Mouse (Mus musculus) embryonic facial prominence, embryonic 14.5 days (tissue): ENCODE measurements at regions not wholly inside any gene's neighbourhood (a gene's known extent, or its start where the extent isn't known, plus 50 kb on each side); places are given as distances from the start of the nearest gene placed in this dataset.
"Not testable (repeated sequence)": the region's sequence is repeated elsewhere in the genome, so short reads cannot be mapped to it uniquely, and the experiment has no call there.

ENCODE experiments used
- ATAC-seq: fragments of 200-750 bp; cut with Nextera tagmentation; 2 replicates; pipeline ENCODE4 v1.8.0; 2017; ENCODE audit warnings: low read depth, moderate number of reproducible peaks, moderate TSS enrichment
- DNase-seq: peaks from one replicate; pipeline ENCODE4 v3.0.0-alpha.2; 2015; ENCODE audit warnings: low spot score
- H3K27ac ChIP-seq: fragments of 300-500 bp; sonication (generic); replicated peaks from 2 replicates; pipeline ENCODE4 v1.5.1; 2014; ENCODE audit warnings: low read depth, mild to moderate bottlenecking, low read length, moderate library complexity
- H3K27me3 ChIP-seq: fragments of 300-500 bp; sonication (generic); replicated peaks from 2 replicates; pipeline ENCODE4 v1.6.1; 2014; ENCODE audit warnings: low read length; ENCODE audit not compliant: control insufficient read depth, insufficient read depth
- H3K36me3 ChIP-seq: fragments of 300-500 bp; sonication (generic); 2 replicates; pipeline ENCODE4 v1.6.1; 2014; ENCODE audit warnings: low read length, mixed read lengths; ENCODE audit not compliant: control insufficient read depth, insufficient read depth
- H3K4me1 ChIP-seq: fragments of 300-500 bp; sonication (generic); 2 replicates; pipeline ENCODE4 v1.6.1; 2014; ENCODE audit warnings: antibody characterized with exemption, low read length; ENCODE audit not compliant: control insufficient read depth, insufficient read depth
- H3K4me2 ChIP-seq: fragments of 300-500 bp; sonication (generic); 2 replicates; pipeline ENCODE4 v1.6.1; 2014; ENCODE audit warnings: low read depth, mild to moderate bottlenecking, low read length, moderate library complexity, mixed read lengths
- H3K4me3 ChIP-seq: fragments of 300-500 bp; sonication (generic); 2 replicates; pipeline ENCODE4 v1.5.1; 2014; ENCODE audit warnings: low read depth, mild to moderate bottlenecking, low read length
- H3K9ac ChIP-seq: fragments of 300-500 bp; sonication (generic); 2 replicates; pipeline ENCODE4 v1.6.1; 2014; ENCODE audit warnings: low read depth, mild to moderate bottlenecking, low read length, moderate library complexity, mixed read lengths
- H3K9me3 ChIP-seq: fragments of 300-500 bp; sonication (generic); 2 replicates; pipeline ENCODE4 v1.6.1; 2016; ENCODE audit warnings: low read length; ENCODE audit not compliant: control insufficient read depth
- WGBS: fragments of 180-500 bp; shearing (Covaris S2); extraction: QIAGEN DNeasy Blood & Tissue Kit; methylation state at CpG from one replicate; pipeline ENCODE4 v1.1.7; 2014; 5-methylcytosine and 5-hydroxymethylcytosine counted together

DNA sequence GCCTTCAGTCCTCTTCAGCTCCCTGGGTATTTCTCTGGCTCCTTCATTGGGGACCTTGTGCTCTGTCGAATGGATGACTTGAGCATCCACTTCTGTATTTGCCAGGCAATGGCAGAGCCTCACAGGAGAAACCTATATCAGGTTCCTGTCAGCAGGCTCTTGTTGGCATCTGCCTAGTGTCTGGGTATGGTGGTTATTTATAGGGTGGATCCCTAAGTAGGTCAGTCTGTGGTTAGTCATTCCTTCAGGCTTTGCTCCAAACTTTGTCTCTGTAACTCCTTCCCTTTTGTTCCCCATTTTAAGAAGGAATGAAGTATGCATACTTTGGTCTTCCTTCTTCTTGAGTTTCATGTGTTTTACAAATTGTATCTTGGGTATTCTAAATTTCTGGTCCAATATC is 522.4 kb upstream of the St8sia4 start:
- H3K4me3 ChIP-seq, H3K4me1 ChIP-seq, H3K9me3 ChIP-seq, H3K9ac ChIP-seq, H3K36me3 ChIP-seq, H3K27me3 ChIP-seq, H3K27ac ChIP-seq, ATAC-seq, DNase-seq, H3K4me2 ChIP-seq: not testable (repeated sequence)
- WGBS, result 72% methylated on average over 1 of the region's 1 CpGs

DNA sequence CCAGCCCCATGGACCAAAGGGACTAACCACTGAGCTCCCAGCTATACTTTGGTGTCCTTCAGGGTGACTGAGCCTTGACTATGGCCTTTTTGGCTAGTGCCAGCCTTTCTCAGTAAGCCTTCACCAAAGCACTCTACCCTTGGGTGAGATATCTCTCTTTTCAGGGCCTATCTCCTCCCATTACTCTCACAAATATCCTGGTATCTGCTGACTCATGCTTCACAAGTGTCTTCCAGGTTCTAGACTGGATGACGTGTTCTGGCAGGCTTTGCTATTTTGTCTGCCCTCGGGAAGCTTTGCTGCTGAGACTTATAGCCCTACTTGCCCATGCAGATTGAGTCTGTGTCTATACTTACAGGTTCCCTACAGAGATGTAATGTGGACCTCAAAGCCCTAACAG is 499.4 kb upstream of the St8sia4 start:
- Histone ChIP-seq H3K4me3 (no peak overlapping the region), H3K36me3 (no peaks in the 10 kb centered on the region), H3K27ac (no peak overlapping the region), H3K27me3 (no peaks in the 10 kb centered on the region), H3K4me1 (no peaks in the 10 kb centered on the region), H3K9me3 (no peaks in the 10 kb centered on the region), H3K9ac (no peak overlapping the region), H3K4me2 (no peak overlapping the region)
- DNase-seq, result no peak
- WGBS, result 79% methylated on average over 2 of the region's 2 CpGs
- ATAC-seq, result no peak

GRCm38 (mm10) chr1:96155484-96155883 is 488.1 kb upstream of the St8sia4 start:
- Histone ChIP-seq H3K27ac (no peak overlapping the region), H3K4me3 (no peak overlapping the region), H3K4me2 (no peak overlapping the region), H3K9me3 (no peaks in the 10 kb centered on the region), H3K4me1 (no peaks in the 10 kb centered on the region), H3K9ac (no peak overlapping the region), H3K27me3 (no peaks in the 10 kb centered on the region), H3K36me3 (no peaks in the 10 kb centered on the region)
- ATAC-seq (no peak), DNase-seq (no peak)
- WGBS, result 85% methylated on average over 1 of the region's 1 CpGs

DNA sequence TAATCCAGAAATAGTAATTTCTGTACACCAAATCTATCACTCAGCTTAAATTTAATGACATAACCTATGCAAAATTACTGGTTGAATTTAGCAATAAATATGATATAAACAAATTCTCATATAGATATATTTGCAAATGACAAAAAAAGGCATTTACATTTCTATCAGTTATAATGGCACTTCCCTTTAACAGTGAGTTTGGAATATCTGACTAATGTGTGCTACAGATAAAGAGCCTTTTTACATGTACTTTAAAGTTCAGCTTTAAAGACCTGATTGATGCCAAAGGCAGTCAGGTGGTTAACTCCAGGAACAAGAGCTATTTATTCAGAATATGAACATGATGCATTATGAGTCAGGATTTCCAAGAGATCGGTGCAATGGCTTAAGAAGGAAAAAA is 461.2 kb upstream of the St8sia4 start:
- H3K27me3 ChIP-seq, result no peaks in the 10 kb centered on the region
- no peaks in the 10 kb centered on the region for H3K9me3 ChIP-seq
- no peak overlapping the region for H3K4me2 ChIP-seq
- H3K9ac ChIP-seq, result no peak overlapping the region
- ATAC-seq (no peak), DNase-seq (no peak)
- 84% methylated on average over 1 of the region's 1 CpGs for WGBS
- no peaks in the 10 kb centered on the region for H3K36me3 ChIP-seq
- no peak overlapping the region for H3K27ac ChIP-seq
- no peaks in the 10 kb centered on the region for H3K4me1 ChIP-seq
- H3K4me3 ChIP-seq, result no peak overlapping the region

DNA sequence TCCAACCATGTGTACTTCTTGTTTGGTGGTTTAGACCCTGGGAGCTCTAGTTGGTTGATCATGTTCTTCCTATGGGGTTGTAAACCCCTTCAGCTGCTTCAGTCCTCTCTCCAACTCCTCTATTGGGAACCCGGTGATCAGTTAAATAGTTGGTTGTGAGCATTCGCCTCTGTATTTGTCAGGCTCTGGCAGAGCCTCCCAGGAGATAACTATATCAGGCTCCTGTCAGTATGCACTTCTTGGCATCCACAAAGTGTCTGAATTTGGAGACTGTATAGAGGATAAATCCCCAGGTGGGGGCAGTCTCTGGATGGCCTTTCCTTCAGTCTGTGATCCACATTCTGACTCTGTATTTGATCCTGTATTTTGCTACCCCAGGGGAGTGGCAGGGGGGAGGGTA is 440.6 kb upstream of the St8sia4 start:
- no peak overlapping the region for H3K9ac ChIP-seq
- ATAC-seq (no peak), DNase-seq (no peak)
- no peaks in the 10 kb centered on the region for H3K9me3 ChIP-seq
- H3K27ac ChIP-seq, result no peak overlapping the region
- H3K4me3 ChIP-seq, result no peak overlapping the region
- no peak overlapping the region for H3K4me2 ChIP-seq
- WGBS, result 91% methylated on average over 2 of the region's 2 CpGs
- no peaks in the 10 kb centered on the region for H3K27me3 ChIP-seq
- H3K36me3 ChIP-seq, result no peaks in the 10 kb centered on the region
- no peaks in the 10 kb centered on the region for H3K4me1 ChIP-seq

GRCm38 (mm10) chr1:96105392-96105791 is 438.0 kb upstream of the St8sia4 start:
- no peaks in the 10 kb centered on the region for H3K27me3 ChIP-seq
- H3K9ac ChIP-seq, result no peak overlapping the region
- no peaks in the 10 kb centered on the region for H3K9me3 ChIP-seq
- WGBS, result 65% methylated on average over 1 of the region's 1 CpGs
- H3K4me2 ChIP-seq, result no peak overlapping the region
- DNase-seq (no peak), ATAC-seq (no peak)
- H3K27ac ChIP-seq, result no peak overlapping the region
- no peaks in the 10 kb centered on the region for H3K36me3 ChIP-seq
- H3K4me1 ChIP-seq, result no peaks in the 10 kb centered on the region
- no peak overlapping the region for H3K4me3 ChIP-seq

DNA sequence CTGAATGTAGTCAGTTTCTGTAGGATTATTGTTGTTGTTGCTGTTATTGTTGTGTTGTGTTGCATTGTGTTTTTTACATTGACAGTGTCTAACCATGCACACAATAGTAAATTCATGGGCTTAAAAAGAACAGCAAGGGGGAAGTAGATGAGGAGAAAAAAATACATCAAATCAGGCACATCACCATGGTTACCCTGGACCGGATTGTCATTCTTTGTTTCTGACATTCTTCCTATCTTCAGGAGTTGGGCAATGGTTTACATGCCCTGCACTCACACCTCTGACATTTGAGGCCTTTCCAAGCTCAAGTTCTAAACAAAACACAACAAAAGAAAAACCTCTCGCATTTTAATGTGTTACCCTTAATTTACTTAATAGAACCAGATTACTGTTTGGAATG is 416.2 kb upstream of the St8sia4 start:
- 70% methylated on average over 2 of the region's 2 CpGs for WGBS
- DNase-seq, result no peak
- no peak for ATAC-seq

GRCm38 (mm10) chr1:96074710-96075109 is 407.3 kb upstream of the St8sia4 start:
- no peak overlapping the region for H3K27ac ChIP-seq
- ATAC-seq, result no peak
- no peak overlapping the region for H3K4me2 ChIP-seq
- H3K9me3 ChIP-seq, result no peaks in the 10 kb centered on the region
- H3K4me3 ChIP-seq, result no peak overlapping the region
- 95% methylated on average over 1 of the region's 1 CpGs for WGBS
- DNase-seq, result no peak
- no peaks in the 10 kb centered on the region for H3K27me3 ChIP-seq
- no peak overlapping the region for H3K9ac ChIP-seq
- no peaks in the 10 kb centered on the region for H3K36me3 ChIP-seq
- no peaks in the 10 kb centered on the region for H3K4me1 ChIP-seq

More for the DNA sequence above, 416.2 kb upstream of the St8sia4 start:
- H3K4me3 ChIP-seq, result no peak overlapping the region
- H3K27me3 ChIP-seq, result no peaks in the 10 kb centered on the region
- H3K9me3 ChIP-seq, result no peaks in the 10 kb centered on the region
- no peaks in the 10 kb centered on the region for H3K36me3 ChIP-seq
- H3K4me2 ChIP-seq, result no peak overlapping the region
- H3K4me1 ChIP-seq, result no peaks in the 10 kb centered on the region
- H3K27ac ChIP-seq, result no peak overlapping the region
- no peak overlapping the region for H3K9ac ChIP-seq

- Histone ChIP-seq H3K9ac (no peak overlapping the region), H3K4me1 (no peaks in the 10 kb centered on the region), H3K27me3 (no peaks in the 10 kb centered on the region), H3K36me3 (no peaks in the 10 kb centered on the region), H3K9me3 (no peaks in the 10 kb centered on the region), H3K4me3 (no peak overlapping the region), H3K4me2 (no peak overlapping the region), H3K27ac (no peak overlapping the region)
- ATAC-seq (no peak), DNase-seq (no peak)
Observed at GRCm38 (mm10) chr1:96061335-96061734, 394.0 kb upstream of the St8sia4 start.
